Mouse (Mus musculus) neutrophil, adult 65 days (primary cell): ENCODE results near the gene Ctsg. TPM values are rescaled to one million over a fixed set of nuclear protein-coding genes. Genes with fewer than 3 reads are reported as not detected.

Experiments used
- total RNA-seq: library from RNA; stranded (reverse); gene quantifications from 2 replicates; pipeline ENCODE4 v1.2.4, GENCODE M21; 2023

The Ctsg gene
- total RNA-seq = 123 and 127 TPM in 2 replicates

DNA sequence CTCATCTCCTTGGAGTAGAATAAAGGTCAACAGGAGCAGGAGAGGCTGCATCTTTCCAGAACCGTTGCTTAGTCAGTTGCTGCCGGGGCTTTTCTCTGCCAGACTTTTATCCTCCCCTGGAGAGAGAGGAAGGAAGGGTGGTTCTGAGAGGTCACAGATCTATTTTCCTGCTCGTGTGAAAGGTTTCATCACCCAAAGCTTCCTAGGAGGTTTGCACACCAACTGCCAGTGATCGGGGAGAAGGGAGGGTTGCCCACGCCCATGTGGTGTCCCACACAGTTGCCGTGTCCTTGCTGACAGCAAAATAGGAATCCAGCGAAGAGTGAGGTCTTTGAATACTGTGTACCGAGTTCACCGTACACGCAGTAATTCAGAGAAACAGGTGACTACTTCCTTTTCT lies at the start of gene Ctsg:
Ctsg (minus strand) TSS at position 189 of the 400 bp plus-strand sequence.

DNA sequence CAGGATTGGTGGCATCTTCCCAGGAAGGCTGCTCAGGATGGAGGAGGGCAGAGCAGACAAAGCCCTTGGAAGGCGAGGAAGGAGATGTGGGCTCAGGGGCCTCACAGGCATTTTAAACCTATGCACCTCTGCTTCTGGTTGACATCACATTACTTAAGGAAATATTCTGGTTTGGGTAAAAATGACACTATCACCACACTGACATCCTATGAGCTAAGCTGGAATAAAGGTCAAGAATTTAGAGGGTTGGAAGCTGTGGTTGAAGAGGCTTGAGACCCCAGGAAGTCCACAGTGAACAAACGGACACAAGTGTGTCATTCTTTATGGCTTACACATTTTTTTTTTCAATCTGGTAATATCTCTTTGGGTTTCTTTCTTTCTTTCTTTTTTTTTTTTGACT lies 30.1 kb upstream of the Ctsg start, which contains the start of gene Gzmd:
Gzmd (minus strand) TSS at position 101 of the 400 bp plus-strand sequence.

DNA sequence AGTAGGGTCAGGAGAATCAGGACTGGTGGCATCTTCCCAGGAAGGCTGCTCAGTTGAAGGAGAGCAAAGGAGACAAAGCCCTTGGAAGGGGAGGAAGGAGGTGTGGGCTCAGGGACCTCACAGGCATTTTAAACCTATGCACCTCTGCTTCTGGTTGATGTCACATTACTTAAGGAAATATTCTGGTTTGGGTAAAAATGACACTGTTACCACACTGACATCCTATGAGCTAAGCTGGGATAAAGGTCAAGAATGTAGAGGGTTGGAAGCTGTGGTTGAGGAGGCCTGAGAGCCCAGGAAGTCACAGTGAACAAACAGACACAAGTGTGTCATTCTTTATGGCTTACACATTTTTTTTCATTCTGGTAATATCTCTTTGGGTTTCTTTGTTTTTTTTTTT lies 18.2 kb upstream of the Ctsg start, which contains the start of gene Gzme:
Gzme (minus strand) TSS at position 101 of the 400 bp plus-strand sequence.

DNA sequence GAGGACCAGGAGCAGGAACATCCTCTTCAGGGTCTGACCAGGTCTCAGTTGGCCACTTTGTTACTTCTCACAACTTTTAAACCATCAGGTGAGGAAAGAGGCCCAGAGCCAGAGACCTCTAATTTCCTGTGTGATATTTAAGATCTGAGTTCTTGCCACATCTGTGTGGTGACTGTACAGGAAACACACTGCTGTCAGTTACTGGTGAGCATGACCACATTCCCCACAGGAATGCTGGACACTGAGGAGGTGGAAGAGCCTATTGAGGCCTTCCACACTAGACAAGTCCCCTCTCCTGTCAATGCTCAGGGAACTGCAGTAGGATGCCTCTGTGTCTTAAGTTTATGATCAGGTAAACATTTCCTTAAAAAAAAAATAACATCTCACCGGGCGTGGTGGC lies 17.2 kb downstream of the Ctsg start, which contains the start of gene Mcpt8:
Mcpt8 (minus strand) TSS at position 107 of the 400 bp plus-strand sequence.

DNA sequence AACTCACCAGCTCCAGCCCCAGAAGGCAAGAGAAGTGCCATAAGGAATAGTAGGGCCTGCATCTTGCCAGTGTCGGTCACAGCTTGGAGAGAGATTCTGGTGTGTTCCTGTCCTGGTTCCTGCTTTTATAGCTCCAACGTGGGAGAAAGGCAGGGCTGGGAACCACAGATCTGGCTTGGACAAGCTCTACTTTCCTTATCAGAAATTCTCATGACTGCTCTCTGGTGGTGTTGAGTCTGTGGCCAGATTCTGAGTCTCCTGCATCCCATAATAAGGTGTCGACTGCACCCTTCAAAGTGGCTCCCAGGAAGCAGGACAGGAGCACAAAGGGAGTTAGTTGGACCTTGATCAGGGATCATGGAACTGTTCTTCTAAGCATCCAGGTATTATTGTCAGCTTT lies 40.2 kb downstream of the Ctsg start, which contains the start of gene Mcpt4:
Mcpt4 (minus strand) TSS at position 101 of the 400 bp plus-strand sequence.

Other genes with a start within 250 kb of the Ctsg start
- gene Nynrin, start 248.6 kb downstream of the Ctsg start, total RNA-seq = 1.1 and 3.0 TPM in 2 replicates
- gene Cbln3, start 218.2 kb downstream of the Ctsg start, total RNA-seq = 0.48 and 0.54 TPM in 2 replicates
- 107 and 146 TPM in 2 replicates for gene Khnyn, start 217.6 kb downstream of the Ctsg start, total RNA-seq
- gene Sdr39u1, start 202.3 kb downstream of the Ctsg start, total RNA-seq = 1.9 and 2.2 TPM in 2 replicates
- gene Cma1, start 157.9 kb downstream of the Ctsg start, total RNA-seq = not detected in 2 replicates
- gene Cma2, start 151.6 kb downstream of the Ctsg start, total RNA-seq = not detected in 2 replicates
- gene Mcpt1, start 84.6 kb downstream of the Ctsg start, total RNA-seq = not detected in 2 replicates
- gene Mcpt9, start 72.1 kb downstream of the Ctsg start, total RNA-seq = not detected in 2 replicates
- gene Mcpt2, start 60.5 kb downstream of the Ctsg start, total RNA-seq = not detected in 2 replicates
- gene Mcpt4, start 40.3 kb downstream of the Ctsg start, total RNA-seq = not detected in 2 replicates
- 83.0 and 87.4 TPM in 2 replicates for gene Mcpt8, start 17.3 kb downstream of the Ctsg start, total RNA-seq
- gene Gzme, start 18.1 kb upstream of the Ctsg start, total RNA-seq = not detected in 2 replicates
- gene Gzmd, start 30.0 kb upstream of the Ctsg start, total RNA-seq = not detected in 2 replicates
- not detected in 2 replicates for gene Gzmg, start 57.0 kb upstream of the Ctsg start, total RNA-seq
- gene Gzmn, start 72.0 kb upstream of the Ctsg start, total RNA-seq = not detected in 2 replicates
- not detected in 2 replicates for gene Gzmf, start 108.8 kb upstream of the Ctsg start, total RNA-seq
- not detected in 2 replicates for gene Gzmc, start 132.1 kb upstream of the Ctsg start, total RNA-seq
- gene Gzmb, start 159.7 kb upstream of the Ctsg start, total RNA-seq = 0.27 and 0.76 TPM in 2 replicates